Mouse (Mus musculus) cerebellum, adult 9-10 months (tissue): Measurements from ENCODE around the gene Ctnnd2.

Experiments used
- DNase-seq: peaks from one replicate; pipeline ENCODE4 v3.0.0; 2022

Gene Ctnnd2

DNA sequence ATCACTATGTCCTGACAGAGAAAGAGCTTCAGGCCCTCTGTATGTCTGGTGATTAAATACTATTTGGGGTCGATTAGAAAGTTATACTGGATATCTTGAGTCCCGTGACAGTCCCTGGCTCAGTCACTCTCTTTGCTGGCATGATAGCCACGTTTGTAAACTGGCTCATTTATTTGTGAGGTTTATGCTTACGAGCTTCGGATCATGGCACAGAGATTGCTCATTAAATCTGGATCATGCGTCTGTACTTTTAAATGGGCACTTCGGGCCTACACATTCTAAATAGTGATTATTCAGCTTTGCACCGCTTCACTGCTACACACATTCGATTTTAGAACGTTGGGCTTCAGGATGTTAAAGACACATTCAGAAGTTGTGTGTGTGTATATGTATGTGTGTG lies 96.4 kb downstream of the Ctnnd2 start:
- DNase-seq, result no peak

DNA sequence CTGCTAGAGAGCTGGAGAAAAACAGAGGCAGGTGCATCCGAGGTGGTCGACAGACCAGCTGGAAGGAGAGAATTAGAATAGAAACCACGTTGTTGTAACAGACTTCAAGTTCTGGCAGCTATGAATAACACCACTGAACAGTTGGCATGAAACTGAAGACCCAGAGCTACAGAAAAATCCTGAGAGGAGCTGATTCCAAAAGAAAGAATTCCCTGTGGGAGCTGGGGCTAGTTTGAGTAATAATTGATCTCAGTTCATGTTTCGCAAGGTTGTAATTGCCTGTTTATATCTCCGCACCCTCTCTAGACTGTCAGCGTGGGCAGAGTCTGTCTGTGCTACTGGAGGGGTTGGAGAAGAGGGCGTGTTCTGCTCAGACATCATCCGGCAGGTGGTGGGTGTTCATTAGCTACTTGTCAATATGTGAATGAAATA lies 98.8 kb downstream of the Ctnnd2 start:
- DNase-seq, result no peak

DNA sequence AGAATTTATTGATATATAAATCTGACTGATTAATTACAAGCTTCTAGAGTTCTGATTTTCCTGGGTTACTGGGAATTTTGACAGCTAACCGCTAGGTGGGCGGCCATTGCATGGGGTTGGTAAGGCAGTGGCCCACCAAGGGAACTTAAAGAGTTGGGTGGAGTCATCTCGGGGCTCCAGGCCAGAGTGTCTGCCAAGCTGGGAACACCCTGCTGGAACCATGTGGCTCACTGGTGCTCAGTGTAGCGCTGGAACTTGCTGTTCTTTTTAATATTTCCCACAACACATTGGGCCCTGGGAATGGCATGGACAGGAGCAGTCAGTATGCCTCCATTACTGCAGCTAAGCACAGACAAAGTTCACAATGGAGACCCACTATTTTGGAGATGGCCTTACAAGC lies 99.9 kb downstream of the Ctnnd2 start:
- DNase-seq, result no peak

DNA sequence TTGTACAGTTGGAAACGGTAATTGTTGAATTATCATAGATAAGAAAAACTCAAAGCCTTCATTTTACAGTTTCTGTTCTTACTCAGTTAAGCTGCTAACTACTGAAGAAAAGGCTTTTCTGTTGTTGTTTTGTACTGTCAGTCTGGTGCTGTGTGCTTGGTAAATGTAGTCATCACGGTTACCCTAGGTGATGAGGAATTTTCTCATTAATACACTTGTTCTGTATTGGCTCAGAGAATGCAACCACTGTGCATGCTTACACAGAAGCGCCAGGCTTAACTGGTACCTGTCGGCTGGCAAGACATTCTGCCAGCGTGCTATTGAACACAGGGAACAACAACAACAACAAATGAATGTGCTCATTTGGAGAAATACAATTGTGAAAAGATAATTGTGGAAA lies 103.3 kb downstream of the Ctnnd2 start:
- no peak for DNase-seq

DNA sequence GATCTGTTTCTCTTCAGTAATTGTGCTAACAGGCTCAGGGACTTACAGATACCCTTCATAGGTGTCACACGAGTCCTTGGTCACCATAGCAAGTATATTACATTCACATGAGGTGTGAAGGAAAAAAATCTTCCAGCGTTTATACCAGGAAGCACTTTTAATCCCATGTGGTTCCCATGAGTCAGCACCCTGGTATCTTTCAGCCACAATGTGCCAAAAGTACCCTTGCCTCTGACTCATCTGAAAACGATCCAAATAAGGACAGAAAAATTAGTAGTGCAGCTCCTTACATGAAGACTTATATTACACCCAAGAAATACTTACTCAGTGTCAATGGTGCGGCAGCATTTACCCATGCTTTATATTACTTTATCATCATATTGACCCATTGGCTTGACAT lies 104.3 kb downstream of the Ctnnd2 start:
- DNase-seq, result no peak

DNA sequence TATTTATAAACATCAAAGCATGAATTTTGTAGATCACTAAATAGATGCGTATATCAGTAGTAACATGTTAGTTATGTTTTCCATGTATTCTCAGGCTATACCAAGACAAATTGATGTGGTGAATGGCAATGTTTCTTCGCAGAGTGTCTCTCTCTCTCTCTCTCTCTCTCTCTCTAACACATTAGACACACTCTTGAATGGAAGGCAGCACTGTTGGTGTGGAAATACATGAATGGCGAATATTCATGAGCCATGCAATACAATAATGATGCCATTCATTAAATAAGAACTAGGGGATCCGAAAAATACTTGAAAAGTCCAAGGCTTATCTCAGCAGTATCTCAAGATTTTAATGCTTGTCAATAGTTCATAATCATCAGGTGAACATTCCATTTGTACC lies 106.2 kb downstream of the Ctnnd2 start:
- DNase-seq, result no peak

DNA sequence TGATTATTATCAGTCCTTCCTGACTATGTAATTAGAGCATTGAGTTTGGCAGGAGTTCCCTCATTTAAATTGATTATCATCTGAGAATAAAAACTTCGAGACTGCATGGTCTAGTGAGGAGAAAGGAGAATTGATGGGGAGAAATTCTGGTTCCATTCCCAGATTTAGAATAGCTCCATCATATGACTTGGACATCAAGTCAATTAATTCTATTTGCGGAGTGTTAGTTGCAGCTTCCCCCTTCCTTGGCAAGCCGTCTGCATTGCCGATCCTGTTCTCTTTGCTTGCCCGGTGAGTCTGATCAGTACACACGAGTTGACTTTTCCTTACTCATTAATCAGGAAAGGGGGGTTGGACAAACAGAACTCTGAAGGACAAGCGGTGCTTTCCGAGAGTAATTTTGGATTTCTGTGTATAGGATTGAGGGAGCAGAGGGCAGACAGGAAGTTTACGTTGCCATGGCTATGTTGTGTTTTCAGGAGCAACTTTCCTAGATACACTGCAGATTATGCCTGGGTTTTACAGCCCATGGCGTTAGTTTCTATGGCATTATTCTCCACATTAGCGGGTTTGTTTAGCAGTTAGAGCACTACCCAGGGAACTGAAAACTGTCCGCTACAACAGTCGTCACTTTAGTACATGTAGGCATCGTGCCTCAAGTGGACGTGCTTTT lies 113.3 kb downstream of the Ctnnd2 start:
- peak; percentile 76 for DNase-seq

DNA sequence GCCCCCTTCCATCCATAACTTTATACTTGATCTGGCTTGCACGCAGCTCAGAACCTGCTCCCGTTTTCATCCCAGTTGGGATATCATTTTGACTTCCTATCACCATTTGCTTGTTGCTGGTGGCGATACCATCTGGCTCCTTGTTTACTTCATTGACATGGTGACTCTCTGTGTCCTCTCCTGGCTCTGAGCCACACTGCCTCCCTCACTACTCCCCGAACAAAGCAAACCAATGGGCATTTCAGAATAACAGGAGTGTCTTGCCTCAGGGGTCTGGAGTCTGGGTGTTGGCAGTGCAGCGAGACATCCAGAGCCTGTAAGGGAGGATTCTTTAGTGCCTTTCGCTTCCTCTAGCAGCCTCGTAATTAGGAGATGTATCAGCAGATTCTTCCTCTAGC lies 113.9 kb downstream of the Ctnnd2 start:
- peak; percentile 85 for DNase-seq

DNA sequence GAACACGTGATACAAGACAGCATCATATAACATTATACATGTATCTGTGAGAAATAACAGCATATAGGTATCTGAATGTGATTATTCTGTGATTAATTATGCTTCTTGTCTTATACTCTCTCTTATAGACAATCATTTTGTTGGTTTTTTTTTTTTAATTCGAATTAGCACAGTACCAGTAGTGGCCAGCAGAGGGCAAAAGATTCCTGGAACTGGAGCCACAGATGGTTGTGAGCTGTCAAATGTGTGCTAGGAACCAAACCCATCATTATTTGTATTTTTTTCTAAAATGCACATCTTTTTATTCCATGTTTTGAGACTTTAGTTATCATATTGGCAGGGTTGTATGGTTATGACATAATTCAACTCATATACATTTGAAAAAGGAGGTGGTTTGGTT lies 130.4 kb downstream of the Ctnnd2 start:
- DNase-seq, result no peak

DNA sequence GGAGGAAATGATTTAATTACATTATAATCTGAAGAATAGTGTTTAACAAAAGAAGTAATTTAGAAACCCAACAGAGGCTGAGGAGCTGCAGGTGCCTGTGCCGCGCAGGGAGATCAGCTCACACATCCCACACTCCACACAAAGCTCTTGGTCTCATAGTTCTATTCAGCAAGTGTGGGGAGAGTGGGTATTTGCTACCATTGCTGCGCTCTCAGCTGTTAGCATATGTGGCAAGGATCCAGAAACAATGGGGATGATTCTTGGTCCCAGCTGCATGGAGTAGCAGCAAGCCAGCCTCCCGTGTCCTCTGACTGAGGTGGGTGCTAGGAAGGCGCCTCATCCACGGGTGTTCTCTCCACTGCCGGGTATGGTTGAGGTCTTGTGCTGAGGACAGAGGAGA lies 134.0 kb downstream of the Ctnnd2 start:
- DNase-seq, result no peak

DNA sequence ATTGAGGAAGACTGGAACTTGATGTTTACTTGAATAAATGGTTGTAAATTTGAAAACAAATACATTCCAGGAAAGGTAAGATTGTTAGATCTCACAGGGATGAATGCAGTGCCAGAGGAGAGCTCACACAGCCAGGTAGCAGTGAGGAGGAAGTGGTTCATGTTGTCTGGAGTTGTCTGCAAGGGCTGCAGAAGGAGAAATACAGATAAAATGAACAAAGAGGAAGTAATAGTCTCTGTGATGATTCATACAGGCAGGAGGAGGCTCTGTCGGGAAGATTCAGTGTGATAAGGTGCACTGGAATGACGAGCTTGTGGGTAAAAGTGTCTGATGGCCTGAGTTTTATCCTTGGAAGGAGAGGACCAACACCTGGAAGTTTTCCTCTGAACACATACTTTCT lies 150.2 kb downstream of the Ctnnd2 start:
- no peak for DNase-seq

DNA sequence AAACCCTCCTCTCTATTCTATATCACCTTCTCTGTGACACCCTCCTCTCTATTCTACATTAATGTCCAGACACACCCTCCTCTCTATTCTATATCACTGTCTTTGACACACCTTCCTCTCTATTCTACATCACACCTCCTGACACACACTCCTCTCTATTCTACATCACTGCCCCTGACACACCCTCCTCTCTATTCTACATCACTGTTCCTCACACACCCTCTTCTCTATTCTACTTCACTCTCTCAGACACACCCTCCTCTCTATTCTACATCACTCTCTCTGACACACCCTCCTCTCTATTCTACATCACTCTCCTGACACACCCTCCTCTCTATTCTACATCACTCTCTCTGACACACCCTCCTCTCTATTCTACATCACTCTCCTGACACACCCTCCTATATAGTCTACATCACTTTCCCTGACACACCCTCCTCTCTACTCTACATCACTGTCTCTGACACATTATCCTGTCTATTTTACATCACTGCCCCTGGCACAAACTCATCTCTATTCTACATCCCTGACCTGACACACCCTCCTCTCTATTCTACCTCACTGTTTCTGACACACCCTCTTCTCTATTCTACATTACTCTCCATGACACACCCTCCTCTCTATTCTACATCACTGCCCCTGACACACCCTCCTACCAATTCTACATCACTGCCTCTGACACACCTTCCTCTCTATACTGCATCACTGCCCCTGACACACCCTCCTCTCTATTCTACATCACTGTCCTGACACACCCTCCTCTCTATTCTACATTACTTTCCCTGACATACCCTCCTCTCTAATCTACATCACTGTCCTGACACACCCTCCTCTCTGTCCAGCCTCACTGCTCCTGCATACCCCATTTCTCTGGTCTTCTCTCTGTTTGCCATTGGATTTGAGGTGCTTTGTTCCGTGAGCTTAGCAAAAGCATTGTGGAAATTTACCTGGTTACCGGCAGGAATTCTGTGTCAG lies 161.2 kb downstream of the Ctnnd2 start:
- no peak for DNase-seq

DNA sequence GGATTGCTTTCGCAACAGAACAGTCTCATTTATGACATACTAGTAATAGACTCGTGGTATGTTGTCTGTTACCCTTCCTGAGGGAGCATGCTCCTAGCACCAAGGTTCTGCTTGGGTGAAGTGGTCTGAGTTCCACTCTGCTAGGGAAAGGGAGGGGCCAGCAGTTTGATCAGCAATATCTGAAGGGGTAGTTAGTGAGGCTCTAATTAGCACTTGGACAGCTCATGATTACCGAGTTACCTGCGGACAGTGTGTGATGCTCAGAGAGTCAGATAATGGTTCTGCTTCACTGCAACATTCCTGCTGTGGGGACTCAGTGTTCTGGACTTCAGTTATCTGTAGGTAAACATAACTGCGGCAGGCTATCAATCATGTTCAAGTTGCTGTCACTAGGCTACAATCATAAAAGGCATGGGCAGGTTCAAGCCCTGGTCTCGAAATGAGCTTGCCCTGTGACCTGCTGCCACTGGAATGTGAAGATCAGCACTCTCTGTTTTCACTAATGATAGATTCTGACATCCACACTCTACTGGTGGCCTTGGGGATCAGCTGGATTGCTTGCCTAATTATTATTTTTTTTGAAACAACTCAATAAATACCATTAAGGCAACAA lies 166.3 kb downstream of the Ctnnd2 start:
- no peak for DNase-seq

DNA sequence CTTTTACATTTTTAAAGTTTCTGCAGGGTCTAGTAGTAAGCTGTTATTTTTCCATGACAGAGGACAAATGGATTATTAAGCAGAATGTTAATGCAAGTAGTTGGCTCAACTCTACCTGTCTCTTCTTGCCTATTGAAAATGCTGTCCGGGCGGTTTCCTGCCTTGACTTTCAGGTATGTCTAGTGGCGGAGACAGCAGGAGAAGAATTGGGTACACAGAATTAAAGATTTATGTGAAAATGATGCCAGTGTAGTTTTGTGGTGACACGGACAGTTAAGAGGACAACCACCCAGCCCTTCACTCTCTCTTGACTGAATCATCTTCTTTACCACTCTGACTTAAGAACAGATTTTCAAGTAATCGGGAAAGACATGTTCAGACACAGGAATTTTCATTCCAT lies 173.4 kb downstream of the Ctnnd2 start:
- no peak for DNase-seq

DNA sequence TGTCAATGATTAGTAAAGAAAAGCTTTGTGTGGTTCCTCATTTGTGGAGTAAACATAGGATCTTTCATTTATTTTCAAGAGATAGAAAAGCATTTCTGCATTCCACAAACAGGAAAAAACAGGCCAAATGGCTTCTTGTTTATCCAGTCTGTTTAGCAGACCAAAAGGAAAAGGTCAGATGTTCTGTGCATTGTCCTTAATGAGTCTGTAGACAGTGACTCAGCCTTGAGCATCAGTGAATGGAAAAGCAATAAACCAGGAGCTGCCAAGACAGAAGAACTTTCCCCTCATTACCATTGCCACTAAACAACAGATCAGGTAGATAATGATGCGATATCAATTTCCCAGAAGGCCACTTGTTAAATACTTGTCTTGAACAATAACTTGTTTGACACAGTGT lies 192.1 kb downstream of the Ctnnd2 start:
- DNase-seq, result no peak

DNA sequence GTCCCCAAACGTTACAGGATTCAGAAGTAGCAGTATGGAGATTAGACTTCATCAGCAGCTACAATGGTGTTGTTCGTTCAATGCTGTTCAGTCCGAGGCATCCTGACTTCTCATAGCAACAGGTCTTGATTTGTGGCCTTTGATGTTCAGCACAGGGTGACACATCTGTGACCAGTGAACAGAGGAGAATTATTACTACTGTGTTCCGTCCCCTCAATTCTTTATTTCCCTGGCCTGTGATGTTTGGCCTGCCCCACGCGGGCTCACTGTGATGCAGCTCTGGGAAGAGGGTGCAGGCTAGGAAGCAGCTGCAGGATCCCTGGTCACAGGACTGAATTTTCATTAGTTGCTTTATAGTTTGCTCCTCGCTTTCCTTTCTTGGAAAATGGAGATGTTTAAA lies 197.6 kb downstream of the Ctnnd2 start:
- no peak for DNase-seq

DNA sequence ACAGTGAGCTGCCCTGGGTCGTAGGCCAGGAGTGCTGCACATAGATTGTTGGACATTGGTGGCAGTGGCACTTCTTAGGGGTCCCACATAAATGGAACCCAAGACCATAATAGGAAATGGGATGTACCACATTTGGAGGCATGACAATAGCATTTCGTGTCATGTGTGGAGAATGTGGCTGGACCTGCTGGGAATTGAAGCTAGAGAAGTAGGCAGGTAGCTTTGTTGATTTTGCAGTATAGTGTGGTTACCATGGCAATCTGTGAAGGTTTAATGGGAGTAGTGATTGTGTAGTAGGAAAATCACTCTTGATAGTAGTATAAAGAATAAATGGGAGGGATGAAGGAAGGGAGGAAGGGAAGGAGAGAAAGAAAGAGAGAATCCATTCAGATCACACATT lies 198.8 kb downstream of the Ctnnd2 start:
- DNase-seq, result no peak

DNA sequence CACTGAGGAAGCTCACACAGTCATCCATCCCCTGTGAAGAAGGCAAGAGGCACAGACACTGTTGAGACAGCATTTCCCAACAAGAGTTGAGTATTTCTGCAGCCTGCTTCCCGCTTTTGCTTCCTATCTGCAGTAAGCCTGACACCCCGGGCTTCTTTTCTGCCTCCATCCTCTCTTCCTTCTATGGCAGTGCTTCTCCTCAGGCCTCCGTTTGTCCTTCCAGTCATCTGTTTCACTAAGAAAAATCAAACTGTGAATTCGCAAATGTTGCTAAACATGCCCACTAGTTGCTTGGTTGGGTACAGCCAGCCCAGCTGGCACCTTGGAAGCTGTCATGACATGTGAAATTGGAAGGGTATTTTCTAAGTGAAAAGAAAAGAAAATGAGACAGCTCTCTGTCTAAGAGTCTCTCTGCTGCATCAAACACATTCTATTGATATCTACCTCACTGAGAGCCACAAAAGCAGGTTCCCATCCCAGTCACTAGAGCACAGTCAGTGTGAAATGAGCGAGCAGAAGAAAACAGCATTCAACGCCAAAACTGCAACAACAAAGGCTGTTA lies 201.3 kb downstream of the Ctnnd2 start:
- DNase-seq, result peak; percentile 22

DNA sequence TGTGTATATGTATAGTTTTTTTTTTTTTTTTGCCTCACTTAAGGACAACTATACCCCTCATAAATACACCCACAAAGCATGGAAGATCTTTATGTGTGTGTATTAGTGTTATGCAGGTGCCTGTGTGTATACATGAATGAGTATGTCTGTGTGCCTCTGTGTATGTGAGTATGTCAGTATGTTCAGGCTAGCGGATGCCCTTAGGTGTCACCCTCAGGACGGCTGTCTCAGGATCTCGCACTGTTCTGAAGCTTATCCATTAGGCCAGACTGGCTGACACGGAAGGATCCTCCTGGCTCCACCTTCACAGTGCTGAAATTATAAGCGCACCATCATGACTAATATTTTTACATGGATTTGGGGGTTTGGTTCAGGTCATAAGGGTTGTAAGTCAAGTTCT lies 202.5 kb downstream of the Ctnnd2 start:
- no peak for DNase-seq

DNA sequence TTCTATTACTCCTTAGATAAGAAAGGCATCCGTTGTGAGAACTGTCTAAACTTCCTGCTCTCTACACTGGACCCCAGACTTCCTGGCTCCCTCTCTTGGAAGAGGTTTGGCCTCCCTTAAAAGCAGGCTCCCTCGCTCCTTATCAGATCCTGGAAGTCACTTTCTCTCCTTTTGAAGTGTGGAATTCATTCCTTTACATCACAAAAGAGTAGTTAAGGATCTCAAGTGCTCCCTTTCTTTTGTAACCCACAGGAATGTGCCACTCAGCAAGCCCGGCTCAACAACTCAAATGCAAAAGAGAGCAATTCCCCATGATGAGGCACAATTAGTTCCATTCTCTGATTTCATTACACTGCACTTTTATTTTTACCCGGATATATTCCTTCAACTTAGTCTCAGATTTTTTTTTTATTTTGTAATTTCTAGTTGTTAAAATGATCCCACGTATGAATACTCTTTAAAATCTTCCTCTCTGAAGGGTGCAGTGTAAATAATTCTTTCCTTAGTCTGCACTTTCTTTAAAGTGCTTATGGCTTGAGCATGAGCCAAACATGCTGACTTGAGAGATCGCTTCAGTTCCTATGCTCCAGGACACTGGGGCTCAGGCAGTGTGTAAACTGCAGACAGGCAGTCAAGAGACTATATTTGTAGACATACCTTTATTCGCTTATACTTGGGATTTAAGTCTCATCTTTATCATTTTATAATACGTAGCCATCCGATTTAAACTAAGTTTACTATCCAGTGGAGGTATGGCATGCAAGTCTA lies 210.9 kb downstream of the Ctnnd2 start:
- no peak for DNase-seq

DNA sequence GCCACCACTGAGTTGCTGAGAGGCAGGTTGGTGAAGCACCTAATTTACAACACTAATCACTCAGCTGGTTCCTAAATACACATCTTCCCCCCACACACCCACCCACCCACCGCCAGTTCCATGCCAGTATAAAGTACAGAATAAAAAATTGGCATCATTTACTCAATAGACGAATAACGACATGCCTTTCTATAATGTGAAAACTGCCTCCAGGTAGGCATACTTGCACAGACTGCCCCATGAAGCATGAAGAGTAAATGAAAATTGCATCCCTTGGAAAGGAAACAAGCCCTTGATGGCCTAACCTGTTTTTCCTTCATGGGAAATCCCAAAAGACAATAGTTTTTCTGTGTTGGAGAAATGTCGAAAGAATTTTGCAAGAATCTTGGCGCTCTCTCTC lies 212.0 kb downstream of the Ctnnd2 start:
- no peak for DNase-seq

DNA sequence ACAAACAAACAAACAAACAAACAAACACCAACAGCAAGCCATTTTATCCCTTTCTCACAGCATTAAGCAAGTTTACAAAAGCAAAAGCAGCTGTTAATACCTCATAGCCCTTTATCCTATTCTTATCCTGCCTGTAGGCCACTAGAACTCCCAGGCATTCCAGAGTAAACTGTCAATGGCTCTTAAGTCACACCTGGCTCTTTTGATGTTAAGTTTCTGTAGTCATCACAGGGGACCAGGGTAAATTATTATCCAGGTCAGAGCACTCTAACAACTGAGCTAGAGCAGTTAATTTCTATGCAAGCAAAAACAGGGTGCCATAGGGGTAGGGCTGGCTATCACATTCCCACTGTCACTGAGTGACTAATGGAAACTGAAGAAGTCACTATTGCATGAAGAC lies 214.1 kb downstream of the Ctnnd2 start:
- DNase-seq, result no peak

DNA sequence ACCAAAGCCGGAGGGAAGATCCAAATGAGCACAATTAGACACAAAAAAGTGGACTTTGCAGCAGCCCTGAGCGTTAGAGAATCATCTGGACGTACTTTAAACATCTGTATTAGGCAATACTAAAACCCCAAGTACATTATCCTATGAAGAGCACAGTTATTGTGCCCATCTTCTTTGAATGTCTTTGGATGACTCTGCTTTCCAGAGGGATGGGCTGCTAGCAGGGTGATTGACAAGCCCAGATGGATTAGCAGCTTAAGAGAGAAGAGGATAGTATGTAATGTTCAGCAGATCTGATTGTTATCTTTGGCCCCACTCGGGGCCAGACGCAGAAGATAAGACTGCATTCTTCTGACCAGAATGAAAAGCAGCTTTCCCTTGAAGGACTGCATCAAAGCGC lies 214.9 kb downstream of the Ctnnd2 start:
- DNase-seq, result no peak
